Comparison of ENCODE assay signal across 8 mouse cellular contexts in the genomic region with DNA sequence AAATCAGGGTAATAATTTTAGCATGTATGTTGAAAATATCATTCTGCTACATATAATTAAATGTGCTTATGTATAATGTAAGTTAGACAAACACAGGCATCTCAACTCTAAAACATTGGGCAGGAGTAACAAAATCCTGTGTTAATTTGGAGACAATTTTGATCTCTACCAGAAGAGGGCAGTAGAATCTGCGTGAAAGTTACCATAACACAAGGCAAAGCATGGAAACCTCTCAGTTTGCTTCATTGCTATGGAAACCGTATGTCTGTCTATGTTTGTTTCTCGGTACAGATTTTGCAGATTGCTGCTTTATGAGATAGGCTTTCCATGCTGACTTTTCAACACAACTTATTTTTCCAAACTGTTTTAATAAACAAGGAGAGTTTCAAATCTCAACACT.
DNase-seq lines count a peak whose midpoint lies in the region; ATAC-seq and TF ChIP-seq lines count a peak whose summit lies in the region.

No protein-coding gene starts in this region.

- no peaks in the 10 kb centered on the region for H3K36me3 ChIP-seq in splenic B cell, adult 2 months (ENCODE audit: control insufficient read depth, insufficient read depth, low read length, poor library complexity, severe bottlenecking)

- no peak overlapping the region for H3K27ac ChIP-seq in left cerebral cortex, adult 2 months

- H3K4me3 ChIP-seq in left cerebral cortex, adult 2 months = no peak overlapping the region

- no peak for DNase-seq in cerebellum, adult 11-12 months
- no peak for DNase-seq in left cerebral cortex, adult 2 months (ENCODE audit: extremely low spot score in 1 of 2, low spot score in 2 of 2)
- no peak for DNase-seq in left cerebral cortex, postnatal 36 days (ENCODE audit: low spot score in 2 of 2)
- peak; percentile 58 for DNase-seq in brain, embryonic 18.5 days (ENCODE audit: low read depth, low spot score)
- DNase-seq in splenic B cell, adult 2 months (ENCODE audit: low read depth, low spot score) = peak; percentile 81
- DNase-seq in urinary bladder, adult 18-20 months (ENCODE audit: low spot score in 2 of 2) = no peak

- peak; percentile 85 for TF ChIP-seq CTCF in left cerebral cortex, adult 2 months (IDR thresholded peaks at IDR 0.05)

- intact Hi-C loops in left cerebral cortex, adult 2 months (cut with DNase I) = loop anchor here (2.0 to 5.0 kb wide), 2 partner anchors 286 to 473 kb away; partner anchors contain the start of gene Hecw2
- intact Hi-C loops in left cerebral cortex, postnatal 36 days (cut with DNase I) = loop anchor here (2.0 to 5.0 kb wide), 3 partner anchors 283 to 468 kb away; no protein-coding TSS in a partner anchor

- no peaks in the 10 kb centered on the region for H3K27me3 ChIP-seq in splenic B cell, adult 2 months (ENCODE audit: control insufficient read depth, insufficient read depth, low read length, poor library complexity, severe bottlenecking)

- ATAC-seq in cerebellum, adult (ENCODE audit: insufficient number of reproducible peaks, low FRiP score, low TSS enrichment) = peak; percentile 59
- ATAC-seq in inflammation-experienced regulatory T-cells, adult 6 months = peak; percentile 80

Comparison
In these comparisons a context has a peak if more than half of its experiments do, and no peak if none do; other contexts are left out.
1. DNase-seq: peak in brain, embryonic 18.5 days (single experiment) and splenic B cell, adult 2 months (single experiment); none in cerebellum, adult 11-12 months (single experiment), left cerebral cortex, adult 2 months (0 of 2), left cerebral cortex, postnatal 36 days (0 of 2) and urinary bladder, adult 18-20 months (0 of 2).